Mouse (Mus musculus): ENCODE measurements around the gene Scn10a.

GRCm38 (mm10) chr9:119741101-119741786 is 22.1 kb upstream of the Scn10a start:
- no peak for TF ChIP-seq CTCF (IDR thresholded peaks at IDR 0.05; ENCODE audit: extremely low read depth, insufficient read depth, low read length)
- no peak for TF ChIP-seq POLR2A (IDR thresholded peaks at IDR 0.05; ENCODE audit: extremely low read depth, insufficient read depth, low read length)
